Mouse (Mus musculus) lung, postnatal 0 days (tissue): ENCODE results near the gene Runx2. TPM values are rescaled to one million over a fixed set of nuclear protein-coding genes. Genes with fewer than 3 reads are reported as not detected.

Experiments used
- ATAC-seq: fragments of 200-750 bp; cut with Nextera tagmentation; 2 replicates; pipeline ENCODE4 v1.8.0; 2017; ENCODE audit warnings: moderate library complexity
- DNase-seq: peaks from one replicate; pipeline ENCODE4 v3.0.0-alpha.2; 2016; ENCODE audit warnings: low spot score
- H3K27ac ChIP-seq: fragments of 300-500 bp; sonication (generic); 2 replicates; pipeline ENCODE4 v1.5.1; 2014; ENCODE audit warnings: antibody characterized with exemption, mild to moderate bottlenecking, low read length, mixed read lengths
- H3K27me3 ChIP-seq: fragments of 300-500 bp; sonication (generic); replicated peaks from 2 replicates; pipeline ENCODE4 v1.6.1; 2014; ENCODE audit warnings: low read length, mixed read lengths; ENCODE audit not compliant: insufficient read depth
- H3K36me3 ChIP-seq: fragments of 300-500 bp; sonication (generic); 2 replicates; pipeline ENCODE4 v1.6.1; 2014; ENCODE audit warnings: low read length, mixed read lengths; ENCODE audit not compliant: insufficient read depth
- H3K4me1 ChIP-seq: fragments of 300-500 bp; sonication (generic); 2 replicates; pipeline ENCODE4 v1.6.1; 2014; ENCODE audit warnings: antibody characterized with exemption, low read depth, low read length, mixed read lengths; ENCODE audit not compliant: insufficient read depth
- H3K4me2 ChIP-seq: fragments of 300-500 bp; sonication (generic); replicated peaks from 2 replicates; pipeline ENCODE4 v1.6.1; 2014; ENCODE audit warnings: low read depth, mild to moderate bottlenecking, low read length, moderate library complexity, mixed read lengths
- H3K4me3 ChIP-seq: fragments of 300-500 bp; sonication (generic); 2 replicates; pipeline ENCODE4 v1.5.1; 2014; ENCODE audit warnings: low read depth, low read length
- H3K9ac ChIP-seq: fragments of 300-500 bp; sonication (generic); replicated peaks from 2 replicates; pipeline ENCODE4 v1.6.1; 2014; ENCODE audit warnings: low read depth, mild to moderate bottlenecking
- H3K9me3 ChIP-seq: fragments of 300-500 bp; sonication (generic); 2 replicates; pipeline ENCODE4 v1.6.1; 2016; ENCODE audit warnings: low read length, mixed read lengths
- CTCF ChIP-seq: IDR thresholded peaks from 2 replicates; pipeline ENCODE4 v1.5.1; 2016; ENCODE audit warnings: antibody characterized with exemption, mild to moderate bottlenecking
- EP300 ChIP-seq: IDR thresholded peaks from 2 replicates; pipeline ENCODE4 v1.6.1; 2016; ENCODE audit warnings: antibody characterized with exemption, mild to moderate bottlenecking, control low read depth
- WGBS: fragments of 180-500 bp; shearing (Covaris S2); extraction: QIAGEN DNeasy Blood & Tissue Kit; methylation state at CpG from one replicate; pipeline ENCODE4 v1.1.7; 2014; 5-methylcytosine and 5-hydroxymethylcytosine counted together
- polyA plus RNA-seq: library from polyadenylated mRNA; unstranded; fragments of >200 nt; fragmentation: Nextera tagmentation; extraction: Ambion mirVana; gene quantifications from 2 replicates; pipeline ENCODE4 v1.2.1, GENCODE M21; 2015

Runx2 gene
- polyA plus RNA-seq, 1 experiment from 2014 or later, result 1.1 TPM

GRCm38 (mm10) chr17:44683026-44683425, 131.6 kb downstream of the Runx2 start:
- TF ChIP-seq EP300, result no peak
- TF ChIP-seq CTCF, result no peak
- H3K4me1 ChIP-seq, result no peaks in the 10 kb centered on the region
- H3K4me2 ChIP-seq, result no peak overlapping the region
- no peaks in the 10 kb centered on the region for H3K36me3 ChIP-seq
- DNase-seq (no peak), ATAC-seq (no peak)
- 79% methylated on average over 9 of the region's 9 CpGs for WGBS
- H3K9ac ChIP-seq, result no peak overlapping the region
- no peaks in the 10 kb centered on the region; the same call in 1 of the 2 replicates for H3K9me3 ChIP-seq
- no peak overlapping the region for H3K4me3 ChIP-seq
- no peak overlapping the region for H3K27ac ChIP-seq
- no peaks in the 10 kb centered on the region for H3K27me3 ChIP-seq

DNA sequence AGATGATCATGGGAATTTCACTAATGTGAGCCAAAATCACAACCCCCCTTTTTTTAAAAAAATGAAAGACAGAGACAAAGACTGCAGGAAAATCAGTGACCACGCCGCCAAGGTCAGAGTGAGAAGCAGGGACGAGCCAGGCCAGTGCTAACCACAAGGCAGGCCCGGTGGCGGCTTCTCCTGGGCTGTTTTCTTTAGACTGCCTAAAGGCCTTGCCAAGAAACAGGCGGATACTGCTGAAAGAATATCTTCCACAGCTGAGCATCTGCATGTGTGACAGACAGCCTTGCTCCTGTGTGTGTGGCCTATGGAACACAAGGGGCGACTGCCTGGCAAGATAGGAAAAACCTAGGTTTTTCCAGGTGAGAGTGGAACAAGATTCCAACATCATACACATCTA, 136.8 kb downstream of the Runx2 start:
- Histone ChIP-seq H3K27ac (no peak overlapping the region), H3K4me3 (no peak overlapping the region), H3K4me2 (no peak overlapping the region), H3K36me3 (no peaks in the 10 kb centered on the region), H3K9me3 (no peaks in the 10 kb centered on the region; the same call in 1 of the 2 replicates), H3K27me3 (no peaks in the 10 kb centered on the region), H3K9ac (no peak overlapping the region), H3K4me1 (no peaks in the 10 kb centered on the region)
- ATAC-seq, result no peak
- TF ChIP-seq CTCF, result no peak
- no peak for TF ChIP-seq EP300
- WGBS, result 63% methylated on average over 7 of the region's 7 CpGs
- no peak for DNase-seq

GRCm38 (mm10) chr17:44672806-44673205, 141.8 kb downstream of the Runx2 start:
- Histone ChIP-seq H3K27me3 (no peaks in the 10 kb centered on the region), H3K27ac (no peak overlapping the region), H3K4me2 (no peak overlapping the region), H3K9me3 (no peaks in the 10 kb centered on the region), H3K36me3 (no peaks in the 10 kb centered on the region), H3K4me1 (no peaks in the 10 kb centered on the region), H3K4me3 (no peak overlapping the region), H3K9ac (no peak overlapping the region)
- no peak for DNase-seq
- 65% methylated on average over 7 of the region's 7 CpGs for WGBS
- TF ChIP-seq EP300 (no peak), CTCF (peak; percentile 22; the same call in 1 of the 2 replicates)
- no peak for ATAC-seq

GRCm38 (mm10) chr17:44671946-44672692, 142.5 kb downstream of the Runx2 start:
- Histone ChIP-seq H3K27ac (no peak overlapping the region), H3K4me3 (no peak overlapping the region), H3K9ac (no peak overlapping the region), H3K9me3 (no peaks in the 10 kb centered on the region), H3K27me3 (no peaks in the 10 kb centered on the region), H3K36me3 (no peaks in the 10 kb centered on the region), H3K4me2 (no peak overlapping the region), H3K4me1 (no peaks in the 10 kb centered on the region)
- no peak for TF ChIP-seq CTCF
- no peak for TF ChIP-seq EP300
- DNase-seq, result no peak
- no peak for ATAC-seq
- WGBS, result 70% methylated on average over 16 of the region's 16 CpGs

- no peaks in the 10 kb centered on the region for H3K9me3 ChIP-seq
- no peaks in the 10 kb centered on the region for H3K4me1 ChIP-seq
- no peak overlapping the region for H3K4me3 ChIP-seq
- WGBS, result 20% methylated on average over 11 of the region's 11 CpGs
- DNase-seq, result no peak
- TF ChIP-seq CTCF (no peak), EP300 (no peak)
- no peak overlapping the region for H3K9ac ChIP-seq
- H3K4me2 ChIP-seq, result no peak overlapping the region
- no peak overlapping the region for H3K27ac ChIP-seq
- no peak for ATAC-seq
- H3K36me3 ChIP-seq, result no peaks in the 10 kb centered on the region
- H3K27me3 ChIP-seq, result no peaks in the 10 kb centered on the region
Measured at GRCm38 (mm10) chr17:44669985-44670384, 144.6 kb downstream of the Runx2 start.

DNA sequence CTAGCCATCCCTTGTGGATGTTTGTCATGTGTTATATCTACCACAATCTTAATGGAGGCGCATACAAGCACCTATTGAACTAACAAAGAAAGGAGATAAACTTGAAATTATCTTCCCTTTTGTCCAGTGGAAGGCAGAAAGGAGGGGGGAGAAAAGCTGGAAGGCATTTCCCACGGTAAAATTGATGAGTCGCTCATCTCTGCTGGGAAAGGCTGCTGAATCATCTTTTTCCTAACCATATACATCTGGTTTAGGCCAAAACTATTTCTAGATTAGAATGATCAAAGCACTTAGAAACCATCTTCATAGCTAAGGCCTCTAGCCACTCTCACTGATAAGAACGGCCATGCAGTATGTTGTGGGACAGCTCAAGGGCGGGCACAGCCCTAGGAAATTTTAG, 147.3 kb downstream of the Runx2 start:
- H3K27ac ChIP-seq, result no peak overlapping the region
- DNase-seq, result no peak
- H3K9me3 ChIP-seq, result no peaks in the 10 kb centered on the region
- ATAC-seq, result no peak
- TF ChIP-seq EP300 (no peak), CTCF (no peak)
- no peak overlapping the region for H3K4me3 ChIP-seq
- no peaks in the 10 kb centered on the region for H3K36me3 ChIP-seq
- H3K4me1 ChIP-seq, result no peaks in the 10 kb centered on the region
- no peak overlapping the region for H3K4me2 ChIP-seq
- H3K9ac ChIP-seq, result no peak overlapping the region
- no peaks in the 10 kb centered on the region for H3K27me3 ChIP-seq
- WGBS, result 64% methylated on average over 5 of the region's 5 CpGs
